Mouse (Mus musculus): ENCODE results near the gene Gp1ba. TPM values are rescaled to one million over a fixed set of nuclear protein-coding genes. Genes with fewer than 3 reads are reported as not detected.
A peak's percentile ranks its signal among the peaks of the same experiment; 100 is the strongest.

Gene Gp1ba
- polyA plus RNA-seq (2012; rRNA removed) = 4.5 TPM in 2 replicates
- polyA plus RNA-seq (2014; fragmentation: Nextera tagmentation; extraction: Ambion mirVana) = 7.6 and 9.1 TPM in 2 replicates

- Histone ChIP-seq H3K4me3 (ENCODE audit: insufficient read depth in 1 of 2, low read depth in 2 of 2, low read length in 2 of 2) (peak within 1 kb of the TSS; percentile 32 to 41), H3K4me2 (ENCODE audit: low read depth) (peak within 1 kb of the TSS; percentile 74), H3K9me3 (ENCODE audit: control insufficient read depth, low read length) (no peaks in the 10 kb centered on the region), H3K27me3 (ENCODE audit: control insufficient read depth, insufficient read depth, low read length) (no peaks in the 10 kb centered on the region), H3K4me1 (replicated peaks; ENCODE audit: control insufficient read depth in 2 of 2, insufficient read depth in 2 of 2, low read length in 1 of 2) (peaks cover 30 to 35% of the 10 kb centered on the region in 2 experiments), H3K9ac (replicated peaks) (peak within 1 kb of the TSS; percentile 63), H3K36me3 (replicated peaks; ENCODE audit: control insufficient read depth, insufficient read depth, low read depth) (no peaks in the 10 kb centered on the region), H3K27ac (peak within 1 kb of the TSS; percentile 93)
- DNase-seq (ENCODE audit: low read depth in 3 of 3, low spot score in 3 of 3) (peak in 2 of 3 experiments; percentile 65 to 66), ATAC-seq (ENCODE audit: insufficient read depth) (peak; percentile 87)
- 3% methylated on average over 5 of the region's 5 CpGs for WGBS (ENCODE audit: insufficient replicate concordance)
- peak; percentile 83 for TF ChIP-seq EP300 (IDR thresholded peaks at IDR 0.05; ENCODE audit: low read depth)
- no peak for TF ChIP-seq CTCF (IDR thresholded peaks at IDR 0.05; ENCODE audit: low read depth)
These were observed at the start of gene Gp1ba for GRCm38 (mm10) chr11:70638714-70639278. Gp1ba (plus strand) TSS chr11:70639122.

GRCm38 (mm10) chr11:70591733-70592132 lies 47.2 kb upstream of the Gp1ba start:
- TF ChIP-seq CTCF (IDR thresholded peaks at IDR 0.05; ENCODE audit: low read depth) = no peak
- no peak for TF ChIP-seq EP300 (IDR thresholded peaks at IDR 0.05; ENCODE audit: low read depth)
- Histone ChIP-seq H3K9me3 (ENCODE audit: control insufficient read depth, low read length) (no peaks in the 10 kb centered on the region), H3K4me1 (replicated peaks; ENCODE audit: control insufficient read depth in 2 of 2, insufficient read depth in 2 of 2, low read length in 1 of 2) (peaks cover 0 to 14% of the 10 kb centered on the region in 2 experiments; a peak in 2 of 4 replicates), H3K36me3 (replicated peaks; ENCODE audit: control insufficient read depth, insufficient read depth, low read depth) (no peaks in the 10 kb centered on the region), H3K4me3 (ENCODE audit: insufficient read depth in 1 of 2, low read depth in 2 of 2, low read length in 2 of 2) (no peak overlapping the region), H3K4me2 (ENCODE audit: low read depth) (no peak overlapping the region), H3K9ac (replicated peaks) (no peak overlapping the region), H3K27me3 (ENCODE audit: control insufficient read depth, insufficient read depth, low read length) (no peaks in the 10 kb centered on the region), H3K27ac (no peak overlapping the region)
- 32% methylated on average over 1 of the region's 1 CpGs for WGBS (ENCODE audit: insufficient replicate concordance)
- no peak for ATAC-seq (ENCODE audit: insufficient read depth)
- no peak for DNase-seq (ENCODE audit: low read depth in 3 of 3, low spot score in 3 of 3)

- no peak overlapping the region for H3K9ac ChIP-seq (replicated peaks)
- ATAC-seq (ENCODE audit: insufficient read depth) = no peak
- H3K27me3 ChIP-seq (ENCODE audit: control insufficient read depth, insufficient read depth, low read length) = no peaks in the 10 kb centered on the region
- H3K4me1 ChIP-seq (replicated peaks; ENCODE audit: control insufficient read depth in 2 of 2, insufficient read depth in 2 of 2, low read length in 1 of 2) = peaks cover 0 to 19% of the 10 kb centered on the region in 2 experiments; a peak in 2 of 4 replicates
- whole genome bisulfite sequencing (ENCODE audit: insufficient replicate concordance) = 45% methylated on average over 15 of the region's 15 CpGs
- no peak for TF ChIP-seq EP300 (IDR thresholded peaks at IDR 0.05; ENCODE audit: low read depth)
- TF ChIP-seq CTCF (IDR thresholded peaks at IDR 0.05; ENCODE audit: low read depth) = no peak
- no peak overlapping the region for H3K4me3 ChIP-seq (ENCODE audit: insufficient read depth in 1 of 2, low read depth in 2 of 2, low read length in 2 of 2)
- no peak overlapping the region for H3K27ac ChIP-seq
- H3K36me3 ChIP-seq (replicated peaks; ENCODE audit: control insufficient read depth, insufficient read depth, low read depth) = no peaks in the 10 kb centered on the region
- DNase-seq (ENCODE audit: low read depth in 3 of 3, low spot score in 3 of 3) = no peak
- H3K9me3 ChIP-seq (ENCODE audit: control insufficient read depth, low read length) = no peaks in the 10 kb centered on the region
- H3K4me2 ChIP-seq (ENCODE audit: low read depth) = no peak overlapping the region
These were observed 44.5 kb upstream of the Gp1ba start for GRCm38 (mm10) chr11:70594253-70594989.

- no peak overlapping the region for H3K4me3 ChIP-seq (ENCODE audit: insufficient read depth in 1 of 2, low read depth in 2 of 2, low read length in 2 of 2)
- no peaks in the 10 kb centered on the region for H3K9me3 ChIP-seq (ENCODE audit: control insufficient read depth, low read length)
- no peak overlapping the region for H3K9ac ChIP-seq (replicated peaks)
- no peaks in the 10 kb centered on the region for H3K36me3 ChIP-seq (replicated peaks; ENCODE audit: control insufficient read depth, insufficient read depth, low read depth)
- DNase-seq (ENCODE audit: low read depth in 3 of 3, low spot score in 3 of 3) (no peak), ATAC-seq (ENCODE audit: insufficient read depth) (no peak)
- H3K27me3 ChIP-seq (ENCODE audit: control insufficient read depth, insufficient read depth, low read length) = no peaks in the 10 kb centered on the region
- H3K4me2 ChIP-seq (ENCODE audit: low read depth) = no peak overlapping the region
- 32% methylated on average over 2 of the region's 2 CpGs for WGBS (ENCODE audit: insufficient replicate concordance)
- peaks cover 0 to 19% of the 10 kb centered on the region in 2 experiments; a peak in 2 of 4 replicates for H3K4me1 ChIP-seq (replicated peaks; ENCODE audit: control insufficient read depth in 2 of 2, insufficient read depth in 2 of 2, low read length in 1 of 2)
- TF ChIP-seq CTCF (IDR thresholded peaks at IDR 0.05; ENCODE audit: low read depth) = no peak
- no peak for TF ChIP-seq EP300 (IDR thresholded peaks at IDR 0.05; ENCODE audit: low read depth)
- H3K27ac ChIP-seq = no peak overlapping the region
These were observed 43.3 kb upstream of the Gp1ba start for GRCm38 (mm10) chr11:70595638-70596037.

- ATAC-seq (ENCODE audit: insufficient read depth) = no peak
- Histone ChIP-seq H3K4me1 (replicated peaks; ENCODE audit: control insufficient read depth in 2 of 2, insufficient read depth in 2 of 2, low read length in 1 of 2) (peaks cover 0 to 19% of the 10 kb centered on the region in 2 experiments; a peak in 2 of 4 replicates), H3K4me3 (ENCODE audit: insufficient read depth in 1 of 2, low read depth in 2 of 2, low read length in 2 of 2) (no peak overlapping the region), H3K4me2 (ENCODE audit: low read depth) (no peak overlapping the region), H3K9ac (replicated peaks) (no peak overlapping the region), H3K27ac (no peak overlapping the region), H3K27me3 (ENCODE audit: control insufficient read depth, insufficient read depth, low read length) (no peaks in the 10 kb centered on the region), H3K36me3 (replicated peaks; ENCODE audit: control insufficient read depth, insufficient read depth, low read depth) (no peaks in the 10 kb centered on the region), H3K9me3 (ENCODE audit: control insufficient read depth, low read length) (no peaks in the 10 kb centered on the region)
- 65% methylated on average over 4 of the region's 4 CpGs for WGBS (ENCODE audit: insufficient replicate concordance)
- no peak for TF ChIP-seq CTCF (IDR thresholded peaks at IDR 0.05; ENCODE audit: low read depth)
- no peak for TF ChIP-seq EP300 (IDR thresholded peaks at IDR 0.05; ENCODE audit: low read depth)
- no peak for DNase-seq (ENCODE audit: low read depth in 3 of 3, low spot score in 3 of 3)
These were observed 42.8 kb upstream of the Gp1ba start for GRCm38 (mm10) chr11:70596094-70596493.

Data from liver, embryonic 14.5 days (tissue).